Mouse (Mus musculus) hindbrain, embryonic 12.5 days (tissue): ENCODE results near the gene Trp53inp2. TPM values are rescaled to one million over a fixed set of nuclear protein-coding genes. Genes with fewer than 3 reads are reported as not detected.
A peak's percentile ranks its signal among the peaks of the same experiment; 100 is the strongest.

Experiments used
- ATAC-seq: fragments of 200-750 bp; cut with Nextera tagmentation; 2 replicates; pipeline ENCODE4 v1.8.0; 2017; ENCODE audit warnings: moderate TSS enrichment; ENCODE audit not compliant: low FRiP score
- H3K27ac ChIP-seq: fragments of 300-500 bp; sonication (generic); 2 replicates; pipeline ENCODE4 v1.5.1; 2016; ENCODE audit warnings: mild to moderate bottlenecking
- H3K27me3 ChIP-seq: fragments of 300-500 bp; sonication (generic); 2 replicates; pipeline ENCODE4 v1.6.1; 2016; ENCODE audit warnings: mild to moderate bottlenecking
- H3K36me3 ChIP-seq: fragments of 300-500 bp; sonication (generic); 2 replicates; pipeline ENCODE4 v1.6.1; 2016; ENCODE audit warnings: mild to moderate bottlenecking
- H3K4me1 ChIP-seq: fragments of 300-500 bp; sonication (generic); 2 replicates; pipeline ENCODE4 v1.6.1; 2016
- H3K4me2 ChIP-seq: fragments of 300-500 bp; sonication (generic); replicated peaks from 2 replicates; pipeline ENCODE4 v1.6.1; 2016; ENCODE audit warnings: mild to moderate bottlenecking
- H3K4me3 ChIP-seq: fragments of 300-500 bp; sonication (generic); 2 replicates; pipeline ENCODE4 v1.5.1; 2016; ENCODE audit warnings: mild to moderate bottlenecking
- H3K9ac ChIP-seq: fragments of 300-500 bp; sonication (generic); 2 replicates; pipeline ENCODE4 v1.6.1; 2016; ENCODE audit warnings: mild to moderate bottlenecking, moderate library complexity
- H3K9me3 ChIP-seq: fragments of 300-500 bp; sonication (generic); replicated peaks from 2 replicates; pipeline ENCODE4 v1.6.1; 2016; ENCODE audit warnings: mild to moderate bottlenecking
- WGBS: fragments of 180-500 bp; shearing (Covaris S2); methylation state at CpG from one replicate; pipeline ENCODE4 v1.1.7; 2016; 5-methylcytosine and 5-hydroxymethylcytosine counted together
- polyA plus RNA-seq: library from polyadenylated mRNA; unstranded; fragments of >200 nt; fragmentation: Nextera tagmentation; extraction: Ambion mirVana; gene quantifications from 2 replicates; pipeline ENCODE4 v1.2.1, GENCODE M21; 2016

Trp53inp2 gene
- 120 and 139 TPM in 2 replicates for polyA plus RNA-seq

- Histone ChIP-seq H3K9me3 (no peaks in the 10 kb centered on the region), H3K9ac (peak within 1 kb of the TSS; percentile 94), H3K4me1 (peaks cover 30% of the 10 kb centered on the region), H3K27me3 (peaks cover 12% of the 10 kb centered on the region), H3K36me3 (peaks cover 4% of the 10 kb centered on the region; the same call in 1 of the 2 replicates), H3K4me3 (peak within 1 kb of the TSS; percentile 76), H3K4me2 (peak within 1 kb of the TSS; percentile 81), H3K27ac (peak within 1 kb of the TSS; percentile 99)
- no peak for ATAC-seq
- WGBS = 44% methylated on average over 8 of the region's 8 CpGs
Observed at GRCm38 (mm10) chr2:155380261-155381059, at the start of gene Trp53inp2. Trp53inp2 (plus strand) TSS chr2:155381059.

- Histone ChIP-seq H3K9ac (no peak overlapping the region), H3K36me3 (peaks cover 49% of the 10 kb centered on the region)
- WGBS = 95% methylated on average over 4 of the region's 4 CpGs
Observed at GRCm38 (mm10) chr2:155331351-155331750, 49.5 kb upstream of the Trp53inp2 start.

GRCm38 (mm10) chr2:155333421-155333820 lies 47.4 kb upstream of the Trp53inp2 start:
- 96% methylated on average over 1 of the region's 1 CpGs for whole genome bisulfite sequencing
- Histone ChIP-seq H3K4me1 (no peaks in the 10 kb centered on the region), H3K27me3 (no peaks in the 10 kb centered on the region), H3K4me3 (no peak overlapping the region), H3K4me2 (no peak overlapping the region), H3K27ac (no peak overlapping the region), H3K36me3 (peaks cover 38% of the 10 kb centered on the region), H3K9me3 (no peaks in the 10 kb centered on the region), H3K9ac (no peak overlapping the region)
- ATAC-seq = no peak

More at GRCm38 (mm10) chr2:155331351-155331750, 49.5 kb upstream of the Trp53inp2 start:
- Histone ChIP-seq H3K27ac (no peak overlapping the region), H3K9me3 (no peaks in the 10 kb centered on the region), H3K4me1 (no peaks in the 10 kb centered on the region), H3K4me2 (no peak overlapping the region), H3K27me3 (no peaks in the 10 kb centered on the region), H3K4me3 (no peak overlapping the region)
- ATAC-seq = no peak

GRCm38 (mm10) chr2:155335231-155335630 lies 45.6 kb upstream of the Trp53inp2 start:
- no peaks in the 10 kb centered on the region for H3K4me1 ChIP-seq
- H3K9me3 ChIP-seq = no peaks in the 10 kb centered on the region
- no peak overlapping the region for H3K27ac ChIP-seq
- no peak overlapping the region for H3K4me3 ChIP-seq
- no peak overlapping the region for H3K9ac ChIP-seq
- no peak for ATAC-seq
- no peaks in the 10 kb centered on the region for H3K27me3 ChIP-seq
- H3K4me2 ChIP-seq = no peak overlapping the region
- peaks cover 38% of the 10 kb centered on the region for H3K36me3 ChIP-seq
- WGBS = 80% methylated on average over 1 of the region's 1 CpGs

GRCm38 (mm10) chr2:155336254-155336653 lies 44.6 kb upstream of the Trp53inp2 start:
- no peaks in the 10 kb centered on the region for H3K27me3 ChIP-seq
- no peaks in the 10 kb centered on the region for H3K9me3 ChIP-seq
- no peak overlapping the region for H3K27ac ChIP-seq
- 97% methylated on average over 3 of the region's 3 CpGs for WGBS
- no peak overlapping the region for H3K9ac ChIP-seq
- H3K4me2 ChIP-seq = no peak overlapping the region
- ATAC-seq = no peak
- H3K4me1 ChIP-seq = no peaks in the 10 kb centered on the region
- H3K36me3 ChIP-seq = peaks cover 29% of the 10 kb centered on the region
- no peak overlapping the region for H3K4me3 ChIP-seq

- no peak for ATAC-seq
- no peak overlapping the region for H3K9ac ChIP-seq
- no peaks in the 10 kb centered on the region for H3K27me3 ChIP-seq
Observed at GRCm38 (mm10) chr2:155340166-155340565, 40.7 kb upstream of the Trp53inp2 start.

GRCm38 (mm10) chr2:155346670-155347069 lies 34.2 kb upstream of the Trp53inp2 start:
- no peak for ATAC-seq
- Histone ChIP-seq H3K27me3 (no peaks in the 10 kb centered on the region), H3K27ac (no peak overlapping the region), H3K4me1 (no peaks in the 10 kb centered on the region), H3K4me2 (no peak overlapping the region), H3K4me3 (no peak overlapping the region), H3K36me3 (peaks cover 17% of the 10 kb centered on the region; the same call in 1 of the 2 replicates), H3K9me3 (no peaks in the 10 kb centered on the region), H3K9ac (no peak overlapping the region)
- 84% methylated on average over 1 of the region's 1 CpGs for WGBS

More at GRCm38 (mm10) chr2:155340166-155340565, 40.7 kb upstream of the Trp53inp2 start:
- Histone ChIP-seq H3K4me2 (no peak overlapping the region), H3K4me3 (no peak overlapping the region), H3K4me1 (no peaks in the 10 kb centered on the region), H3K9me3 (no peaks in the 10 kb centered on the region), H3K27ac (no peak overlapping the region), H3K36me3 (peaks cover 23% of the 10 kb centered on the region)

GRCm38 (mm10) chr2:155354402-155354801 lies 26.5 kb upstream of the Trp53inp2 start:
- H3K27me3 ChIP-seq = no peaks in the 10 kb centered on the region
- H3K4me2 ChIP-seq = no peak overlapping the region
- no peaks in the 10 kb centered on the region for H3K36me3 ChIP-seq
- no peak overlapping the region for H3K4me3 ChIP-seq
- H3K4me1 ChIP-seq = peaks cover 11% of the 10 kb centered on the region
- no peak overlapping the region for H3K27ac ChIP-seq
- no peak for ATAC-seq
- 94% methylated on average over 3 of the region's 3 CpGs for WGBS
- no peaks in the 10 kb centered on the region for H3K9me3 ChIP-seq
- H3K9ac ChIP-seq = no peak overlapping the region

- H3K9ac ChIP-seq = peak within 1 kb of the TSS; percentile 85
- no peaks in the 10 kb centered on the region for H3K36me3 ChIP-seq
- peak; percentile 99 for ATAC-seq
- peaks cover 11% of the 10 kb centered on the region for H3K4me1 ChIP-seq
- H3K9me3 ChIP-seq = no peaks in the 10 kb centered on the region
- H3K4me2 ChIP-seq = peak within 1 kb of the TSS; percentile 84
- no peaks in the 10 kb centered on the region for H3K27me3 ChIP-seq
- WGBS = under 1% methylated on average over 38 of the region's 38 CpGs
- H3K4me3 ChIP-seq = peak within 1 kb of the TSS; percentile 84
- peak within 1 kb of the TSS; percentile 86 for H3K27ac ChIP-seq
Observed at GRCm38 (mm10) chr2:155356971-155357591, 23.8 kb upstream of the Trp53inp2 start, which contains the start of gene Pigu. Pigu (minus strand) TSS chr2:155357430.

GRCm38 (mm10) chr2:155357686-155358399 lies 23.0 kb upstream of the Trp53inp2 start:
- Histone ChIP-seq H3K9me3 (no peaks in the 10 kb centered on the region), H3K36me3 (no peaks in the 10 kb centered on the region), H3K4me2 (peak overlapping the region; percentile 84), H3K27ac (no peak overlapping the region), H3K4me1 (peaks cover 11% of the 10 kb centered on the region), H3K4me3 (peak overlapping the region; percentile 84), H3K27me3 (no peaks in the 10 kb centered on the region), H3K9ac (peak overlapping the region; percentile 85)
- WGBS = 36% methylated on average over 14 of the region's 14 CpGs
- ATAC-seq = peak; percentile 47

- H3K4me3 ChIP-seq = no peak overlapping the region
- H3K36me3 ChIP-seq = no peaks in the 10 kb centered on the region
- H3K4me1 ChIP-seq = no peaks in the 10 kb centered on the region
- no peaks in the 10 kb centered on the region for H3K27me3 ChIP-seq
- H3K27ac ChIP-seq = no peak overlapping the region
- H3K4me2 ChIP-seq = no peak overlapping the region
- no peaks in the 10 kb centered on the region for H3K9me3 ChIP-seq
- 77% methylated on average over 7 of the region's 7 CpGs for whole genome bisulfite sequencing
- H3K9ac ChIP-seq = no peak overlapping the region
- ATAC-seq = no peak
Observed at GRCm38 (mm10) chr2:155367635-155368284, 13.1 kb upstream of the Trp53inp2 start.
